Mouse (Mus musculus): ENCODE data around the gene Pcna. TPM values are rescaled to one million over a fixed set of nuclear protein-coding genes. Genes with fewer than 3 reads are reported as not detected.

Pcna gene
- polyA plus RNA-seq, 1 experiment from 2014 or later: 284 TPM

DNA sequence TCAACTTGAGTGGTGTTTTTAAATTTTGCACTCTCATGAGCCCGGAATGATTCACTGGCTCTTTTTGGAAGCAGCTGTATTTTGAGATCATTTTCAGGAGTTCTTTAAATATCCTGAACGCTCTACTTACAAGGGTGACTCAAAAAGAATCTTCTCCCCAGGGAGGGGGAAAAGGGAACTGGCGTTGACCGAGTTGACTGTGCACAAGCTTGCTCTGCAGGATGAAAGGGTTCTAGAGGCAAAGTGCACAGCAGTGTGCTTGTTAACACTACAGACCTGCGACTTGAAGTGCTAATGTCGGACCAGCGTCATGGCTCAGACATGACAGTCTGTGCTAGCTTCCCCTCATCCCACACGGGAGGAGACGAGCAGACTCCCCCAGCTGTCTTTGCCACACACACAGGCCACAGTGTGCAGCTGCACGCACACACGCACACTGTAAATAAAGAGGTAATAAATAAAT, 31.5 kb downstream of the Pcna start:
- no peak for ATAC-seq (ENCODE audit: borderline replicate concordance, extremely low read depth, low FRiP score, low TSS enrichment)
- no peaks in the 10 kb centered on the region for H3K9me3 ChIP-seq
- no peak overlapping the region for H3K27ac ChIP-seq
- peaks cover 2% of the 10 kb centered on the region; the same call in 1 of the 2 replicates for H3K4me1 ChIP-seq
- 34% methylated on average over 11 of the region's 11 CpGs for WGBS
- H3K36me3 ChIP-seq: no peaks in the 10 kb centered on the region
- no peaks in the 10 kb centered on the region for H3K27me3 ChIP-seq
- H3K4me2 ChIP-seq: no peak overlapping the region
- H3K4me3 ChIP-seq: no peak overlapping the region
- H3K9ac ChIP-seq: no peak overlapping the region

DNA sequence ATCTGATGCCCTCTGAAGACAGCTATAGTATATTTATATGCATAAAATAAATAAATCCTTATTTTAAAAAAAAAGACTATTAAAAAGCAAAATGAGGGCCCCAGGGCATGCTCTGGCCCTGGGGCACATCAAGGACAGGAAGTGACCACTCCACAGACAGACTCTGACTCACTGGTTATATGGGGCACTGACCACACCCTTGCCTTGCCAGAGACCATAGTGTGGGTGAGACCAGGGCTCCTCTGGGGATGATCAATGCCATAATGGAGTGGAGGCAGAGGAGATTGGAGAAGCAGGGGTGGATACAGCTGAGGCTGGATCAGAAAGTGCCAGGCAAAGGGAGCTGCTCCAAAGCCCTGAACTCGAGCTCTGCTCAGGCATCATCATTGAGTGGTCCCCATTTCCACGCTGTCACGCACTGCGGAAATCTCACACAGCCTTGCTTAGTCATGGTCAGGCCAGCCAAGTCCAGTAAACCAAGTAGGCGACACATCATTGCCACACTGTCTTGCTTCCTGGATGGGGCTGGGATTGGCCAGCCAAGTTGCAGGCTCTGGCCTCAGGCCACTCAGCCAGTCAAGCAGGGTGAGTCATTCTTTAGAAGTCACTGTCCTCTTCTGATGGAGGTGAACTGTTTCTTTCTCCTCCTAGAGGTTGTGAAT, 41.0 kb downstream of the Pcna start:
- Histone ChIP-seq H3K27ac (no peak overlapping the region), H3K9ac (no peak overlapping the region), H3K4me2 (no peak overlapping the region), H3K27me3 (no peaks in the 10 kb centered on the region), H3K9me3 (no peaks in the 10 kb centered on the region), H3K4me3 (no peak overlapping the region), H3K4me1 (no peaks in the 10 kb centered on the region), H3K36me3 (no peaks in the 10 kb centered on the region)
- ATAC-seq (ENCODE audit: borderline replicate concordance, extremely low read depth, low FRiP score, low TSS enrichment): no peak
- 79% methylated on average over 5 of the region's 5 CpGs for whole genome bisulfite sequencing

DNA sequence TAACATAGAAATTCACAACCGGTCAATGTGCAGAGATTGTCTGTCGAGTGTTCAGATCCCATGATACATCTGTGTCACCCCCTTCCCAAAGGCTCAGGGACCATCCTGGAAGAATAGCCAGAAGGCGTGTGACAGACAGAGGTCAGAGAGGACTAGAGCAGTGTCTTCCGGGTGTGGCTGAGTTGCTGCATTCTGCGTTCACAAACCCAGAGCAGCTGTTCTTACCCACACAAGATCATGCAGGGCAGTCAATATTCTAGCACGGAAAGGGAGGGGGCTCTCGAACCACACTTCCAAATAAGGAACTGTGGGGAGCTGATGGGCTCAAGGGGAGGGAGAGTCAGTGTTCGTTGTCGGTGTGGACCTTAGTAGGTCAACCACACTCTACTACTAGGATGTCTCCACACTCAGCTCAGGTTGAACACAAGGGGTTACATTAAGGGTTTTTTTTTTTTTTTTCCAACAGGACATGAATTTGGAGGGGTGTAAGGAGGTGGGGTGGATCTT, 42.3 kb downstream of the Pcna start:
- Histone ChIP-seq H3K4me2 (no peak overlapping the region), H3K9ac (no peak overlapping the region), H3K4me3 (no peak overlapping the region), H3K36me3 (no peaks in the 10 kb centered on the region), H3K9me3 (no peaks in the 10 kb centered on the region), H3K4me1 (no peaks in the 10 kb centered on the region), H3K27me3 (no peaks in the 10 kb centered on the region), H3K27ac (no peak overlapping the region)
- 76% methylated on average over 9 of the region's 9 CpGs for WGBS
- no peak for ATAC-seq (ENCODE audit: borderline replicate concordance, extremely low read depth, low FRiP score, low TSS enrichment)

DNA sequence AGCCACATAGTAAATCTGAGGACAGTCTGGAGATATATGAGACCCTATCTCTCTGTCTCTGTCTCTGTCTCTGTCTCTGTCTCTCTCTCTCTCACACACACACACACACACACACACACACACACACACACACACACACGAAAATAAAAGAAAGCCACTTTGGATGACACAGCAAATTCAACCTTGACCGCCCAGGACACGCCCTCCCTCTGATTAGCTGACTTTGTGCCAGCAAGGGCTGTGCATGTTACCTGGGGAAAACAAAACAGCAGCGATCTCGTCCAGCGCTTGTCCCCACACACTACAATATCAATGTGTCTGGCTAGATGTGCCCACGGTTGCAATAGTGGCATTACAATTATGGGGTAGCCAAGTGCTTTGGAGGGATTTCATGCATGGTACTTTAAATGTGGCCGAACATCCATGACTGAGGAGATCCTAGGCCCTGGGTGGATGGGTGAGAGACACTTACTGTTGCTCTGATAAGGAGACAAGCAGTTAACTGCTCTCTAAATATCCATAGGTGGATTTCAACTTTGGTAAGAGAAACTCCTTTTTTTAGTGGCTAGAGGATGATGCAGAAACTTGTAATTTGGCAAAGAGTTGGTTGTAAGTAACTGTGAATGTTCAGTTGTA, 44.8 kb downstream of the Pcna start:
- H3K36me3 ChIP-seq: no peaks in the 10 kb centered on the region
- H3K4me1 ChIP-seq: no peaks in the 10 kb centered on the region
- H3K27ac ChIP-seq: no peak overlapping the region
- H3K9me3 ChIP-seq: no peaks in the 10 kb centered on the region
- no peaks in the 10 kb centered on the region for H3K27me3 ChIP-seq
- ATAC-seq (ENCODE audit: borderline replicate concordance, extremely low read depth, low FRiP score, low TSS enrichment): no peak
- no peak overlapping the region for H3K4me2 ChIP-seq
- H3K4me3 ChIP-seq: no peak overlapping the region
- no peak overlapping the region for H3K9ac ChIP-seq
- WGBS: 78% methylated on average over 8 of the region's 8 CpGs

DNA sequence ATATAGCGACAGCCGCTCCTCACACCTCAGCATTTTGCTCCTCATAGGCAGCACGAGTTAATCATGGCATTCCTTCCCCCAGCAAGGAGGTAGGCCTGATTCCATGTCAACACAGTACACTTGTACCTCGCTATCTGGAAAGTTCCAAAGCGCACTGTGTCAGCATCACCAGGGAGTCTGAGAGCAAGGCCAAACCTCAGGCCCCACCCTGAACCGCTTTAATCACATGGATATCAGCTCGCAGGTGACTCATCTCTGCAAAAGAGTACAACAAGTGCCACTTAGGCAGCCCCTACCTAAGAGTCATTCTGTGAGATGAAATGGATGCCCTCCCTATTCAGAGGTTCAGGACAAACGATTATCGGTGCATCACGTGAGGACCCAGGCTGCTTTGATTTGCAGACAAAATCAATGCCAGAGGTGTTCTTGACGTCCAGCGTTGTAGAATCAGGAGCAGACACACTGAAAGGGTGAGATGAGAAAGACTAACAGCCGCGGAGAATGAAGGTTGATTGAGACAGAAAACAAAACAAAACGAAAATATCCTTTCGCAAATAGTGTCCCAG, 46.7 kb downstream of the Pcna start:
- 74% methylated on average over 16 of the region's 16 CpGs for WGBS
- H3K9me3 ChIP-seq: no peaks in the 10 kb centered on the region
- H3K27ac ChIP-seq: no peak overlapping the region
- H3K4me1 ChIP-seq: no peaks in the 10 kb centered on the region
- no peak overlapping the region for H3K4me2 ChIP-seq
- no peak overlapping the region for H3K9ac ChIP-seq
- H3K4me3 ChIP-seq: no peak overlapping the region
- ATAC-seq (ENCODE audit: borderline replicate concordance, extremely low read depth, low FRiP score, low TSS enrichment): no peak
- H3K27me3 ChIP-seq: no peaks in the 10 kb centered on the region
- no peaks in the 10 kb centered on the region for H3K36me3 ChIP-seq

DNA sequence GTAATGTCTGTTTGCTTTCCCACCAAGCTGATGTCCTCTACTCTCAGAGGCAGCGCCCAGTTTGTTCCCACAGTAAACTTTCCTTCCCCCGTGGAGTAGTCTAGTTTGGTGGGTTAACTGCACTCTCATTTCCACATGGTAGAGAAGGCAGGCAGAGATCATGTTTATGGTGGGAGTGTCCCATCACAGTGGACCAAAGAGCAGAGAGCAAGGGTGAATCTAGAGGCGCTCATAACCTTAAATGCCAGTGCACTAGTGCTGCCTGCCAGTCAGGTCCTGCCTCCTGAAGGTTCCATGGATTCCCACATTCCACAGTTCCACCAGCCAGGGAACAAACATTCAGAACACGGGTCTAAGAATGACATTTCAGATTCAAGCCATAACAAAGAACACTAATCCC, 47.6 kb downstream of the Pcna start:
- Histone ChIP-seq H3K27me3 (no peaks in the 10 kb centered on the region), H3K9ac (no peak overlapping the region), H3K4me3 (no peak overlapping the region), H3K27ac (no peak overlapping the region), H3K9me3 (no peaks in the 10 kb centered on the region), H3K36me3 (no peaks in the 10 kb centered on the region), H3K4me2 (no peak overlapping the region), H3K4me1 (no peaks in the 10 kb centered on the region)
- no peak for ATAC-seq (ENCODE audit: borderline replicate concordance, extremely low read depth, low FRiP score, low TSS enrichment)
- 61% methylated on average over 4 of the region's 4 CpGs for WGBS

DNA sequence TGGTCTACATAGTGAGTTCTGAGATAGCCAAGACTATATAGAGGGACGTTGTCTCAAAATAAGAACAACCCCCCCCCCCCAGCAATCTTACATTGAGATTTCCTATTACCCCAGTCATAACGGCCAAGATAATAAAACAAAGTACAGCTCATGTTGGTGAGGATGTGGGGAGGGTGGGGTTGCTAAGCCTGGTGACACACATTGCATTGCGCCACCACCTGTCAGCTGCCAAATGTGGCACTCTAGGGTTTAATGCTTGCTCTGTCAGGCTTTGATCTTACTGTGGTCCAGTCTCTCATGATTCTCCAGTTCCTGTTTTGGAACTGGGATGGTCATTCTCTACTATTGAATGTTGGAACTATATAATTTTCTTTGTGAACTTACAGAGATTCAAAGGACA, 49.3 kb downstream of the Pcna start:
- H3K4me1 ChIP-seq: no peaks in the 10 kb centered on the region
- no peaks in the 10 kb centered on the region for H3K9me3 ChIP-seq
- WGBS: 74% methylated on average over 3 of the region's 3 CpGs
- no peaks in the 10 kb centered on the region for H3K27me3 ChIP-seq
- no peak overlapping the region for H3K4me3 ChIP-seq
- no peaks in the 10 kb centered on the region for H3K36me3 ChIP-seq
- H3K4me2 ChIP-seq: no peak overlapping the region
- H3K27ac ChIP-seq: no peak overlapping the region
- no peak for ATAC-seq (ENCODE audit: borderline replicate concordance, extremely low read depth, low FRiP score, low TSS enrichment)
- H3K9ac ChIP-seq: no peak overlapping the region

DNA sequence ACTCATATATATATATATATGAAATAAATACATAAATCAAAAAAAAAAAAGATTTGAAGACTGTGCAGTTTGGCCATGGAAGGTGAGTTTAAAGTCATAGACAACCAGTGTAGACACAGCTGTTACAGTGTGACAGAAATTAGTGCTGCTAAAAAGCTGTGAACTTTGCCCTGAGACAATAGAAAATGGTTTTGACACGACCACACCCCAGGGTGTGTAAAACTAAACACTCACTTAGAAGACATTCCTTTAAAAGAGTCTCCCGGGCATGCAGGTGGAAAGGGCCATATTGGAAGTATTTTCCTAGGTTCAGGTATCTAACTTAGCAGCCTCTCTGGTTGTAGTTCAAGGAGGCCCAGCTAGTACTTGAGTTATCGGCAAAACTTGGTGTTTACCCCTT, 49.9 kb downstream of the Pcna start:
- Histone ChIP-seq H3K27me3 (no peaks in the 10 kb centered on the region), H3K4me2 (no peak overlapping the region), H3K36me3 (no peaks in the 10 kb centered on the region), H3K9ac (no peak overlapping the region), H3K4me1 (no peaks in the 10 kb centered on the region), H3K27ac (no peak overlapping the region), H3K9me3 (no peaks in the 10 kb centered on the region), H3K4me3 (no peak overlapping the region)
- 46% methylated on average over 3 of the region's 3 CpGs for WGBS
- ATAC-seq (ENCODE audit: borderline replicate concordance, extremely low read depth, low FRiP score, low TSS enrichment): no peak

Other genes starting within 250 kb of the Pcna start
- 11.9 and 13.5 TPM in 2 replicates for gene Rassf2, start 223.1 kb downstream of the Pcna start, polyA plus RNA-seq (2015; fragmentation: Nextera tagmentation; extraction: Ambion mirVana)
- gene Slc23a2, start 108.2 kb downstream of the Pcna start, polyA plus RNA-seq (2015; fragmentation: Nextera tagmentation; extraction: Ambion mirVana): 11.6 and 12.1 TPM in 2 replicates
- 43.6 and 46.2 TPM in 2 replicates for gene Tmem230, start 5.5 kb downstream of the Pcna start, polyA plus RNA-seq (2015; fragmentation: Nextera tagmentation; extraction: Ambion mirVana)
- gene Cds2, start 9.8 kb upstream of the Pcna start, polyA plus RNA-seq (2015; fragmentation: Nextera tagmentation; extraction: Ambion mirVana): 24.4 and 24.6 TPM in 2 replicates
- 0.25 and 0.31 TPM in 2 replicates for gene Prokr2, start 132.1 kb upstream of the Pcna start, polyA plus RNA-seq (2015; fragmentation: Nextera tagmentation; extraction: Ambion mirVana)